Mouse (Mus musculus) kidney, adult 2 months (tissue): ENCODE data around the gene Ap2s1. TPM values are rescaled to one million over a fixed set of nuclear protein-coding genes. Genes with fewer than 3 reads are reported as not detected.

Source experiments
- DNase-seq: peaks from one replicate; pipeline ENCODE4 v3.0.0; 2021
- H3K27ac ChIP-seq: fragments of 200-500 bp; 2 replicates; pipeline ENCODE4 v1.5.1; 2012; ENCODE audit warnings: low read depth, low read length, control low read depth, inconsistent platforms; ENCODE audit not compliant: insufficient read depth
- H3K27me3 ChIP-seq: fragments of 200-500 bp; replicated peaks from 2 replicates; pipeline ENCODE4 v1.6.1; 2012; ENCODE audit warnings: mild to moderate bottlenecking, moderate library complexity, low read length, inconsistent platforms; ENCODE audit not compliant: control insufficient read depth, insufficient read depth
- H3K36me3 ChIP-seq: fragments of 200-500 bp; 2 replicates; pipeline ENCODE4 v1.6.1; 2012; ENCODE audit warnings: mild to moderate bottlenecking, moderate library complexity, low read length, inconsistent platforms; ENCODE audit not compliant: control insufficient read depth, insufficient read depth
- H3K4me1 ChIP-seq: fragments of 200-500 bp; 2 replicates; pipeline ENCODE4 v1.6.1; 2011; ENCODE audit warnings: low read length; ENCODE audit not compliant: control insufficient read depth, insufficient read depth
- H3K4me3 ChIP-seq: fragments of 200-500 bp; 2 replicates; pipeline ENCODE4 v1.5.1; 2011; ENCODE audit warnings: mild to moderate bottlenecking, low read depth, low read length, control low read depth; ENCODE audit not compliant: insufficient read depth
- CTCF ChIP-seq: fragments of 200-500 bp; conservative IDR thresholded peaks from 2 replicates; pipeline ENCODE4 v1.5.1; 2011; ENCODE audit warnings: low read depth, mild to moderate bottlenecking, control low read depth, low read length, moderate library complexity, mixed read lengths; ENCODE audit not compliant: insufficient read depth, insufficient read length
- POLR2A ChIP-seq: fragments of 200-500 bp; IDR thresholded peaks from one replicate; pipeline ENCODE4 v1.6.1; 2011; ENCODE audit warnings: low read depth, low read length, control low read depth
- WGBS: fragments of 180-500 bp; shearing (Covaris S2); methylation state at CpG from one replicate; pipeline ENCODE4 v1.1.7; 2018; 5-methylcytosine and 5-hydroxymethylcytosine counted together
- polyA plus RNA-seq: library from polyadenylated mRNA; depleted of rRNA; stranded (reverse); fragments of >200 nt; gene quantifications from 2 replicates; pipeline ENCODE4 v1.2.3, GENCODE M21; 2012; rRNA removed

Ap2s1 gene
- polyA plus RNA-seq, 1 experiment = 288 TPM

DNA sequence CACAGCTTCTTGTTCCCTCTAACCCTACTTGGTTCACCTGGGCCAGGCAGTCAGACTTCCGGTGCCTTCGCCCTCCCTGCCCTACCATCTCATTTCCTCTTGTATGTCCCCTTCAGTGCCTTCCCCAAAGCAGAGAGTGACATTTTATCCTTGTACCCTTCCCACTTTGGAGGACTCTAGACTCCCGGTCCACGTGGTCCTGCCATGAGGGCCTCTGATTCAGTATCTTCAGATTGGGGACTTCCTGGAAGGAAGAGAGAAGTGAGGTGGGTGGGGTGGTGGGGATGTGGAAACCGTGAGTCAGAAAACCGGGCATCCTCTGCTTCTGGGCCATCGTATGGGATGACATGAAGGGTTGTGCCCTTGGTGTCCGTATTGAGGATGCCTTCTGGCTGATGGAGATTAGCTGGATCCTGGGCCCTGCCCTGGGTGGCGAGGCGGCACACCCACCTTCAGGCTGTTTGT is 45.0 kb downstream of the Ap2s1 start:
- DNase-seq = peak; percentile 15
- no peaks in the 10 kb centered on the region for H3K27me3 ChIP-seq
- no peaks in the 10 kb centered on the region for H3K36me3 ChIP-seq
- TF ChIP-seq POLR2A (no peak), CTCF (no peak)
- H3K4me1 ChIP-seq = peaks cover 10% of the 10 kb centered on the region; the same call in 1 of the 2 replicates
- 47% methylated on average over 10 of the region's 10 CpGs for WGBS
- H3K4me3 ChIP-seq = peak overlapping the region; percentile 76
- peak overlapping the region; percentile 96 for H3K27ac ChIP-seq

DNA sequence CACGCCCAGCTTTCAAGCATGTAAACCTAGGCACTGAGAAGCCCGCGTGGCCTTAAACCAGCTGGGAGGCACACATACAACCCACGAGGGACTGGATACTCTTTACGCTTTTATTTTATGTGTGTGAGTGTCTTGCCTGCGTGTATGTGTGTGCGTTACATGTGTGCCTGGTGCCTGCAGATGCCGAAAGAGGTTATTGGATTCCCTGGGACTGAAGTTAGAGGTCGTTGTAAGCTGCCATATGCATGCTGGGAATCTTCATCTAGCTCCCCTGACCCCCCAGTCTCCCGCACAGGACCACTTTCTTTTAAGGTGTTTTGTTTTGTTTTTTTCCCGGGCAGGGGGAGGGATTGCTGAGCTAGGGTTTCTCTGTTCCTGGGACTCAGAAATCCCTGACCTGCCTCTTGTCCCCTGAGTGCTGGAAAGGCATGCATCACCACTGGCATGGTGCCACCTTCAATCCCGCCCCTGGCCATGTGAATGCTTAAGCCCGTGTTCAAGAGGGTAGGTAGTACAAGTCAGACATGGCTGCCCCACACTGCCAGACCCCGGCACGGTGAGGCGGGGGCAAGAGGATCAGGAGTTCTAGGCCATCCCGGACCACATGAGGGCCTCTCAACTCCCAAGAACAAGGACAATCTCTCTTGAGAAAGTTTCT is 45.7 kb downstream of the Ap2s1 start:
- Histone ChIP-seq H3K27ac (peak overlapping the region; percentile 96), H3K36me3 (no peaks in the 10 kb centered on the region), H3K4me3 (peak overlapping the region; percentile 76), H3K4me1 (peaks cover 10% of the 10 kb centered on the region; the same call in 1 of the 2 replicates), H3K27me3 (no peaks in the 10 kb centered on the region)
- 39% methylated on average over 17 of the region's 17 CpGs for WGBS
- DNase-seq = peak; percentile 90
- TF ChIP-seq CTCF (no peak), POLR2A (no peak)

DNA sequence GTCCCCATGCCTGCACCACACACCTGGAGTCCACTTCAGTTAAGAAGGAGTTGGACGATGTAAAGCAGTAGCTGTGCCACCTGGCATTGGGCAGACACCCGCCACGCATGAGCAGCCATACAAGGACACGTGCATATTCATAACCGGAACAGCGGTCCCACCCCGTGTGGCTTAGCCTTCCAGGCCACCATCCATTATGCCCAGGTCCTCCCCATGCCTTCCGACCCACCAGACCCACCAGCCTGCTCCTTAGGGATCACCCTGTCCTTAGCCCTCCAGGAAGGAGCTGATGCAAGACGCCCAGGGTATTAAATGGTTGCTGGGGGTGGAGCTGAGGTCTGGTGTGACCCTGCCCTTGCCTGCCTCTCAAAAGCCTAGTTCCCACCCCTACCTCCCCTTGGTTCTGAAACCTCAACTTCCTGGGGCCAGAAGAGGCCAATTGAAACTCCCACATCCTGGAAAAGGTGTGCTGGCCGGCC is 46.3 kb downstream of the Ap2s1 start:
- DNase-seq = peak; percentile 79
- H3K27ac ChIP-seq = peak overlapping the region; percentile 96
- no peaks in the 10 kb centered on the region for H3K36me3 ChIP-seq
- 40% methylated on average over 10 of the region's 10 CpGs for WGBS
- H3K4me1 ChIP-seq = peaks cover 10% of the 10 kb centered on the region; the same call in 1 of the 2 replicates
- peak overlapping the region; percentile 76 for H3K4me3 ChIP-seq
- TF ChIP-seq CTCF (no peak), POLR2A (no peak)
- no peaks in the 10 kb centered on the region for H3K27me3 ChIP-seq

DNA sequence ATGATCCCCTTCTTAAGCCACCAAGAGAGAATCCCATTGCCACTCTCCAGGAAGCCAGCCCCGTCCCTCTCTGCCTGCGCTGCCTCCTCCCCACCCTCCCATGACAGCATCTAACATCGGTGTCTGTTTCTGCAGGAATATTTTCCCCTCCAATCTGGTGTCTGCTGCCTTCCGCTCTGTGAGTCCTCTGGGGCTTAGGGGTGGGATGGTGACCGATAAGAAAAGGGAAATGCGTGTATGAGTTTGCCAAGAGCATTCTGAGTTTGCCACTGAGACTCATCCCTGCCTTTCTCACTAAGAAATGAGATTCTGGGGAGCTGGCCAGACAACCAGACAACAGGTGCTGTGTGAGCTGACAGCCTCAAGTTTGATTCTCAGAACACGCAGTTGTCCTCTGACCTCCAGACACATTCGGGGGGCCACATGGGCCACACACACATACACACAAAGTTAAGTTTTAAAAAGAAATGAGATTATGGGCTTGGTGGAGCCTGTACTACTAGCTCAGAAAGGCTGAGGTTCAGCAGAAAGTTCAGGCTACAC is 47.4 kb downstream of the Ap2s1 start:
- Histone ChIP-seq H3K27me3 (no peaks in the 10 kb centered on the region), H3K4me1 (peaks cover 10% of the 10 kb centered on the region; the same call in 1 of the 2 replicates), H3K4me3 (no peak overlapping the region), H3K27ac (no peak overlapping the region), H3K36me3 (no peaks in the 10 kb centered on the region)
- WGBS = 76% methylated on average over 8 of the region's 8 CpGs
- no peak for DNase-seq
- TF ChIP-seq POLR2A (no peak), CTCF (no peak)

DNA sequence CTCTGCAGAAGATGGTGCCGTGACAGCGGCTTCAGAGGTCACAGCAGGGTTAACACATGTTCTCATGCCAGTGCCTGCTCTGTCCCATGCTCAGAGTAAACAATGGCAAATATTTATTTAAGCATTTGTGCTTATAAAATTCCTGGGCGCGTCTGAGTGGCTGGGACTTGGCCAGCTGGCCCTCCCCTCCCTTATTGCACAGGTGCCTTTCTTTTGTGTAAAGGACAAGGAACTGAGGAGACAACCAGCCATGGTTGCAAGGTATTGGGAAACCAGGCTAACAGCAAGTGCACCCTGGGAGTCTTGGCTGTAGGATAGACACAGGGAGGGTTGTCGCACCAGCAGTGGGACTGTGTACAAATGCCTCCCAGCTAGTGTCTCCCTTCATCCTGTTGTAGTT is 54.1 kb downstream of the Ap2s1 start:
- Histone ChIP-seq H3K36me3 (no peaks in the 10 kb centered on the region), H3K4me1 (no peaks in the 10 kb centered on the region), H3K27ac (no peak overlapping the region), H3K4me3 (no peak overlapping the region), H3K27me3 (no peaks in the 10 kb centered on the region)
- 70% methylated on average over 5 of the region's 5 CpGs for WGBS
- DNase-seq = no peak
- TF ChIP-seq CTCF = no peak
- no peak for TF ChIP-seq POLR2A

DNA sequence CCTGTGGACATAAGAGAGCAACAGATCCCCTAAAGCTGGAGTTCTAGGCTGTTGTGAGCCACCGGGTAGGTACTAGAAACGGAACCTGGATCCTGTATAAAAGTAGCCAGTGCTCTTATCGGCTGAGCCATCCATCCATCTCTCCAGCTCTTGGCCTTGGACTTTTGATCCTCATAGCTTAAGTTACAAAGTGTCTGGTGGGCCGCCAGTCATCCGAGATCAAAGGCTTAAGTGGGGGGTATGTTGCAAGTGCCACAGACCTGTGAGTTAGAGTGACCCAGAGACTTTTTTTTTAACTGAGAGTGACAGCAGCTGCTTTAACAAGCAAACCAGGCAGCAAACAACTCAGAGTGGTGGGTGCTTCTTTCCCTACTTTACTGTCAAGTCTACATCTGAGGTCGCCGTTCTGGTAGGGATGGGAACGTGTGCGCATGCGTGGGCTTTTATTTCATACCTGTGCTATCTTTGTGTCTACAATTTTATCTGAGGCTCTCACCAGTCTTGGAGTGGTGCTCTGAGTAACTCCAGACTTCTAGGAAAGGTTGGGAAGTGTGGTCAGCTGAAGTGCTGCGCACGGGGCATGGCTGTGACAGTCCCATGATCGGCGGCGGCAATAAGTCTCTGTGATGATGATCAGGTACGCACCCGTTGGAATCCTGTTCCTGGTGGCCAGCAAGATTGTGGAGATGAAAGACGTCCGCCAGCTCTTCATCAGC is 55.0 kb downstream of the Ap2s1 start:
- DNase-seq = no peak
- no peak overlapping the region for H3K4me3 ChIP-seq
- no peak overlapping the region for H3K27ac ChIP-seq
- no peaks in the 10 kb centered on the region for H3K36me3 ChIP-seq
- H3K4me1 ChIP-seq = no peaks in the 10 kb centered on the region
- WGBS = 85% methylated on average over 19 of the region's 19 CpGs
- no peaks in the 10 kb centered on the region for H3K27me3 ChIP-seq
- TF ChIP-seq POLR2A (no peak), CTCF (no peak)

DNA sequence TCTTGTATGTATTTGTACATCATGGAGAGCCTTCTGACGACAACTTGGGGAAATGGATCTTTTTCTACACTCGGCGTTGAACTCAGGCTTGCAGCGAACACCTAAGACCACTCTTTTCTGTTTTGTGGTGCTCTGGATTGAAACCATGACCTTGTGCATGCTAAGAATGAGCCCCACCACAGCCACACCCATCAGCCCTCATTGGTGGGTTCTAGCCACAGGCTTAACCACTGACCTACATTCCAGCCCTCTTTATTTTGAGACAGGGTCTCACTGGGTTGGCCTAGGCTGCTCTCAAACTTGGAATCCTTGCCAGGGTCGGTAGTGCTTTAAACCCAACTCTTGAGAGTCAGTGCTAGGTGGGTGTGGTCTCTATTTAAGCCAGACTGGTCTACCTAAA is 56.7 kb downstream of the Ap2s1 start:
- no peaks in the 10 kb centered on the region for H3K4me1 ChIP-seq
- H3K27ac ChIP-seq = no peak overlapping the region
- WGBS = 92% methylated on average over 5 of the region's 5 CpGs
- TF ChIP-seq POLR2A (no peak), CTCF (no peak)
- DNase-seq = no peak
- no peaks in the 10 kb centered on the region for H3K27me3 ChIP-seq
- H3K4me3 ChIP-seq = no peak overlapping the region
- H3K36me3 ChIP-seq = no peaks in the 10 kb centered on the region

Other genes starting within 250 kb of the Ap2s1 start
- 25.7 and 28.6 TPM in 2 replicates for gene Arhgap35, start 123.4 kb upstream of the Ap2s1 start, polyA plus RNA-seq
- not detected in 2 replicates for gene Ceacam15, start 62.7 kb upstream of the Ap2s1 start, polyA plus RNA-seq
- not detected in 2 replicates for gene Ceacam9, start 16.5 kb upstream of the Ap2s1 start, polyA plus RNA-seq
- gene Slc1a5, start 42.9 kb downstream of the Ap2s1 start, polyA plus RNA-seq = 74.6 and 95.2 TPM in 2 replicates
- 94.4 and 116 TPM in 2 replicates for gene Strn4, start 77.5 kb downstream of the Ap2s1 start, polyA plus RNA-seq
- 31.0 and 33.9 TPM in 2 replicates for gene Fkrp, start 78.3 kb downstream of the Ap2s1 start, polyA plus RNA-seq
- 18.3 and 23.3 TPM in 2 replicates for gene Prkd2, start 104.5 kb downstream of the Ap2s1 start, polyA plus RNA-seq
- 5.5 and 7.5 TPM in 2 replicates for gene Dact3, start 136.9 kb downstream of the Ap2s1 start, polyA plus RNA-seq
- gene Gng8, start 153.4 kb downstream of the Ap2s1 start, polyA plus RNA-seq = 3.6 and 3.7 TPM in 2 replicates
- 4.0 and 5.0 TPM in 2 replicates for gene Ptgir, start 168.1 kb downstream of the Ap2s1 start, polyA plus RNA-seq
- gene Calm3, start 185.7 kb downstream of the Ap2s1 start, polyA plus RNA-seq = 305 and 325 TPM in 2 replicates
- gene Pnmal2, start 206.3 kb downstream of the Ap2s1 start, polyA plus RNA-seq = 3.6 and 4.0 TPM in 2 replicates
- 0.01 and 0.06 TPM in 2 replicates for gene Pnmal1, start 221.3 kb downstream of the Ap2s1 start, polyA plus RNA-seq
- 0.08 TPM in 1 of 2 replicates, not detected in the other for gene Gm42372, start 244.7 kb downstream of the Ap2s1 start, polyA plus RNA-seq